Mouse (Mus musculus): Measurements from ENCODE around the gene Lyl1. TPM values are rescaled to one million over a fixed set of nuclear protein-coding genes. Genes with fewer than 3 reads are reported as not detected.
"Not testable (repeated sequence)": the region's sequence is repeated elsewhere in the genome, so short reads cannot be mapped to it uniquely, and the experiment has no call there.

Lyl1 gene
- polyA plus RNA-seq, 1 experiment from 2014 or later: 3.6 TPM

DNA sequence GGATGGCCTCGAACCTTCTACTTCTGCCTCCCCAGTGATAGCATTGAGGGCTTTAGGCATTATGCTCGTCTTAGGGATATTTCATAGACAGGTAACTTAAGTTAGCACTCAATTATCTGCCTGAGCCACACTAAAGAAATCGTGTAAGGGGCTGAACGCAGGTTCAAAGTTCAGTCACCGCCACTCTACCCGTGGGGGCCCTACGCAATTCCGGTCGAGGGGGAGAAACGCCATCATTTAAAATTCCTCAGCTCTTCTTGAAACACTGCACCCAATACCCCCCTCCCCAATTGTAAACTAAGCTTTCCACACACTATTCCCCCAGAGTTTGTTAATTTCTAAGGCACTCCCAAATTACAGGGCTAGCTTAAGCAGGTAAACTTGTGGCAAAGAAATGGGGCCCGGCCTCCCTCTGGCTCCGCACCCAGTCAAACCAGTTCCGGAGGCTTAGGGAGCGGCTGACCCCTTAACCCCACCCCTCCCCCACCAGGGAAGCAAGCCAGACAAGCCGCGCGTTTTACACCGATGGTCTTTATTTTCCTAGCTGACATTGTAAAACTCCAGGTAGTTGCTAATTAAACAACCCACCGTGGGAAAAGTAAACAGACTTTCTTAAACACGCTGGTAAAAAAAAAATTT lies 40.3 kb upstream of the Lyl1 start:
- ATAC-seq (ENCODE audit: low read depth): no peak
- Histone ChIP-seq H3K4me3 (peak overlapping the region; percentile 82), H3K9ac (peak overlapping the region; percentile 84), H3K27me3 (no peaks in the 10 kb centered on the region), H3K9me3 (no peaks in the 10 kb centered on the region), H3K4me1 (replicated peaks) (peaks cover 73% of the 10 kb centered on the region), H3K4me2 (peak overlapping the region; percentile 87), H3K27ac (replicated peaks) (peak overlapping the region; percentile 94), H3K36me3 (no peaks in the 10 kb centered on the region)
- under 1% methylated on average over 20 of the region's 20 CpGs for WGBS

DNA sequence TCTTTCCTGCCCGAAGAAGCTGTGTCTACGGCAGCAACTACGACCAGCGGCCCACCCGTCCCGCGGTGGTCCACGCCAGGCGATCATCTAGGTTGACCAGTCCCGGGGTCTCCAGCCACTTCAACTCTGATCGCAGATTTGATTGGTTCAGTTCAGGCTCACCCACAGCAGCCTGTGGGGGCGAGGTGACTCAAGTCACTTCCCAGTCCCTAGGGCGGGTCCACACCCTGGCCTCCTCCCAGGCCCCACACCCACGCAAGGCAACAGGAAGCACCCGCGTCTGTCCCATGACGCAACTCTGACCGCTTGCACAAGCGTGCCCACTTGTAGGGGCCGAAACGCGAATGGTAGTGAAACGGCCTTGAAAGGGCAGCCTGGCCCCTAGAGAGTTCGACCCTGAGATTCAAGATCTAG lies 39.8 kb upstream of the Lyl1 start:
- no peaks in the 10 kb centered on the region for H3K27me3 ChIP-seq
- no peaks in the 10 kb centered on the region for H3K9me3 ChIP-seq
- peak overlapping the region; percentile 84 for H3K9ac ChIP-seq
- H3K4me1 ChIP-seq (replicated peaks): peaks cover 73% of the 10 kb centered on the region
- no peak for ATAC-seq (ENCODE audit: low read depth)
- H3K4me3 ChIP-seq: peak overlapping the region; percentile 82
- WGBS: under 1% methylated on average over 24 of the region's 24 CpGs
- no peaks in the 10 kb centered on the region for H3K36me3 ChIP-seq
- peak overlapping the region; percentile 94 for H3K27ac ChIP-seq (replicated peaks)
- peak overlapping the region; percentile 87 for H3K4me2 ChIP-seq

DNA sequence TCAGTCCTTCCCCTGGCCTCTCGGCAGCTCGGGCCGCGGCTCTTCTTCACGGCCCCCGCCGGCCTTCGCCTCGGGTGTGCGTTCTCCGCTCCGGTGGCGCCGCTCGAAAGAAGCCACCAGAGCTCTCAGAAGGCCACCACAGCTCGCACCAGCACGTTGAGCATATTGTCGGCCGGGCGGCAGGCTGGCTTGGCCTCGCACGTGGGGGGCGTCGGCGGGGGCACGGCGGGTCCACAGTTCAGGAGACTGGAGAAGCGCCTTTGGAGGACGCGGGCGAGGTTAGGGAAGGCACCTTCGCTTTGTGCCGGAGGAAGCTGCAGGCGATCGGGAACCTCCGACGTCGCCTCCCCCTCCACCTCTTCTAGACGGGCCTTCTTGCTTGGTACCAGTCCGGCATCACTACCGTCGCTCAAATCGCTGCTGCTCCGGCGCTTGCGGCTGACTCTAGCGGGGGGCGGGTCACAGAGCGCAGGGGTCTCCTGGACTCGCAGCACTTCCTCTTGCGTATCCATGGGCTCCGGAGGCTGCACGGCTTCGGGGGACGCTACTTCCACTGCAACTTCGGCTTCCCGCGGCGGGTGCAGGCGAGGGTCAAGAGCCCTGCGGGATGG lies 39.2 kb upstream of the Lyl1 start:
- Histone ChIP-seq H3K4me2 (peak overlapping the region; percentile 87), H3K36me3 (no peaks in the 10 kb centered on the region), H3K27me3 (no peaks in the 10 kb centered on the region), H3K9ac (peak overlapping the region; percentile 84), H3K4me1 (replicated peaks) (peaks cover 73% of the 10 kb centered on the region), H3K9me3 (no peaks in the 10 kb centered on the region), H3K27ac (replicated peaks) (peak overlapping the region; percentile 94), H3K4me3 (peak overlapping the region; percentile 82)
- peak; percentile 16 for ATAC-seq (ENCODE audit: low read depth)
- under 1% methylated on average over 61 of the region's 61 CpGs for WGBS

DNA sequence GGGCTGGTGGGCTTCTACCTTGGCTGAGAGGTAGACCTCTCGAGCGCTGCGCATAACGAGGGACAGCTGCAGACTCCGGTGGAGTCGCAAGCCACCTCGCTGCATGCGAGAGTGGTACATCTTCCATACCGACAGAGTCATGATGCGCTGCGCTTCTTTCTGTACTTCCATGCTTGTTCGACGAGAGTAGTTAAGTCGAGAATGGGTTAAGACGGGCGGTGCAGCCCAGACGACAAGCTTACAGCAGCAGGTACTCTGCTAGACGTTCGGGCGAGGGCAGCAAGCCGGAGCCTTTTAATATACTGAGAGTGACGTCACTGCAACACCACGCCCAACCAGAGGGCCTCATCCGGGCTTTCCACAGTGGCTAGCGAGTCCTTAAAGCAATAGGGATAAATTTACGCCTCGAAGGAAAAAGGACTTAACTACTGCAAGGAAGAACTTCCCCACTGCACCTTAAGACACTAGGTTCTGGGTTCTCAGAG lies 38.6 kb upstream of the Lyl1 start, which contains the start of gene Ier2:
TSS of gene Ier2 (minus strand) at position 272 of the 485 bp plus-strand sequence.
- H3K36me3 ChIP-seq: no peaks in the 10 kb centered on the region
- under 1% methylated on average over 27 of the region's 27 CpGs for WGBS
- H3K4me2 ChIP-seq: peak within 1 kb of the TSS; percentile 87
- peak within 1 kb of the TSS; percentile 94 for H3K27ac ChIP-seq (replicated peaks)
- no peaks in the 10 kb centered on the region for H3K9me3 ChIP-seq
- peak within 1 kb of the TSS; percentile 84 for H3K9ac ChIP-seq
- H3K27me3 ChIP-seq: no peaks in the 10 kb centered on the region
- peak within 1 kb of the TSS; percentile 82 for H3K4me3 ChIP-seq
- peak; percentile 83 for ATAC-seq (ENCODE audit: low read depth)
- peaks cover 68% of the 10 kb centered on the region for H3K4me1 ChIP-seq (replicated peaks)

DNA sequence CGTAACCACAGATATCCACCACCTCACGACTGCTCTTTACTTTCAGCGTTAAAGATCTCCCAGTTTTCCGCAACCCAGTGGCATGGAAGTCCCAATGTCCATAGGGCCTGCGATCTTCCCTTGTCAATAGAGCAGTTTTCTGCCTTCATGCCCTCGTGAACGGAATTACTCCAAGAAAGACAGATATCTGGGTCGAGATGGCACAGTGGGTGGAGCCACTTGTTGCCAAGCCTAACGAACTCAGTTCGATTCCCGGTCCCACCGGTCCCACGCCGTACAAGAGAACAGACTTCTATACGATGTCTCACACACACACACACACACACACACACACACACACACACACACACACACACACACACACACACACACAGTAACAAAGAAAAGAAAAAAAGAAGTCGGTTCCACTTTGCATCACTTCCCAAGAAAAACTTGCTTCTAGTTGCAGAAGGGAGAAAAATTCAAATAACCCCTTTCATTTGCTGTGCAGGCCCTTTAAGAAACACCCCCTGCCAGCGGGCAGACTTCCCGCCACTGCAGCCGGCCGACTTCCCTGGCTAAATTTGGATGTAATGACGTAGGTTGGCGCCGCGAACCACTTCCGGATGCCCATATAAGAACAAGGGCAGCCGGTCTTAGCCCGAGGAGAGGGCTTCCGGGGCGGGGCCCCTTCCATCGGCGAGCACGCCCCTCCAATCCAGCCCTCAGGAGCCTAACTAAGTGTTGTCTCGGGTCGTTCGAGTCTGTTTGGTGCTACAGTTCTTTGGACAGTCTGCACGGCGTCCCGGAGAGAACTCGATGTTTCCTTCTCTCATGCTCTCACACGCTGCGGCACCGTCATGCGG lies 37.6 kb upstream of the Lyl1 start:
- peak overlapping the region; percentile 84 for H3K9ac ChIP-seq
- H3K27ac ChIP-seq (replicated peaks): peak overlapping the region; percentile 94
- no peaks in the 10 kb centered on the region for H3K9me3 ChIP-seq
- peak overlapping the region; percentile 82 for H3K4me3 ChIP-seq
- no peaks in the 10 kb centered on the region for H3K27me3 ChIP-seq
- peak overlapping the region; percentile 87 for H3K4me2 ChIP-seq
- H3K36me3 ChIP-seq: peaks cover 7% of the 10 kb centered on the region
- ATAC-seq (ENCODE audit: low read depth): peak; percentile 74
- WGBS: 3% methylated on average over 42 of the region's 43 CpGs
- peaks cover 61% of the 10 kb centered on the region for H3K4me1 ChIP-seq (replicated peaks)

DNA sequence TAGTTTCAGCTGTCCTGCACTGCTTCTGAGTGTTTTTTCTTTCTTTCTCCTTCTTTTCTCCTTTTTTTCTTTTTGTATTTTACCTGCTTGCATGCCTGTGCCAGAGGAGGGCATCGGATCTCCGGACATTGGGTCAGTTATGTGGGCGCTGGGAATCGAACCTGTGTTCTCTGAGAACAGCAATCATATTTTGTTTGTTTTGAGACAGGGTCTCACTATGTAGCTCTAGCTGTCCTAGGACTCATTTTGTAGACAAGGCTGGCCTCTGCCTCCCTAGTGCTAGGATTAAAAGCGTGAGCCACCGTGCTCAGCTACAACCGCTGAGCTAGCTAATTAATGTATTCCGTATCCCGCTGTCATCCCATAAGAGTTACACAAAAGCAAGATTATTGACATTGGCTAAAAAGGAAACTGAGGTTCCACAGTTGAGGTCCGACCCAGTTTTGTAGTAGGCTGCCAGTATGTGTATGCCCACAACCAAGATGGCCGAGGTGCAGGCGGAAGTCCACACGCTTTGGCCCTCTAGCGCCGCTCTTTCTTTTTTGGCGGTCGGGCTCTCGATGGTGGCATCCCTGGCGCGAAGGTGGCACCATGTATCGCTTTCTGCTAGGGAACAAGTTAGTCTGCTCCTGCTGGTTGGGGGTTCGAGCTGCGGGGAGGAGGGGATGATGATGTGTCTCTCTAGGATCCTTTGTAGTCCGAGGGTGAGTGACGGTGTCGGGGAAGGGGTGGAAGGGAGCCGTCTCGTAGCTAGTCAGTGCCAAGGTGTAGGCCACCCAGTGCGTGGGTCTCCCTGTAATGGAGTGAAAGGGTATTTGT lies 36.5 kb upstream of the Lyl1 start:
- Histone ChIP-seq H3K27me3 (no peaks in the 10 kb centered on the region), H3K4me2 (peak overlapping the region; percentile 87), H3K36me3 (peaks cover 13% of the 10 kb centered on the region), H3K4me3 (peak overlapping the region; percentile 82), H3K9ac (peak overlapping the region; percentile 74), H3K9me3 (no peaks in the 10 kb centered on the region), H3K27ac (replicated peaks) (peak overlapping the region; percentile 94), H3K4me1 (replicated peaks) (peaks cover 51% of the 10 kb centered on the region)
- WGBS: under 1% methylated on average over 29 of the region's 29 CpGs
- peak; percentile 53 for ATAC-seq (ENCODE audit: low read depth)

DNA sequence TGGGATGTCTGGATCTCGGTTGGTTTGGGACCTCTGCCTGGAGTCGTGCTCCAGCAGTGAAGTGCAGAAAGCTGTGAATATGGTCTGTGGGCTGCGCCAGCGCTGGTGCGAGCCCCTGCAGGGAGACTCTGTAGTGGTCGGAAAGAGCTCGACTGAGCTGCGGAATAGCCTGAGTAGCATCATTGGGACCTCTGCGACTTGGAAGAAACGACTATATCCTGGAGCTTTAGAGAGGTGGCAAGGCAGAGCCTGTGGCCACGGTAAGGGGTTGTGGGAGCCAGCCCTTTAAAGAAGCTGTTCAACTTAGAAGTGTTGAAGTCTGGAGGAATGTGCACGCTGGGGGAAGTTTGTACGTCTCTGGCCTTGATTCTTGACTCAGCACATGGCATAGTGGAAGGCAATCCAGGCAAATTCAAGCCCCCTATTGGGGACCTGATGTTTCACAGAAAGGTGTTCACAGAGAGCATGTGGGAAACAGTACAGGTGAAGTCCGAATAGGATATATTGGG lies 35.8 kb upstream of the Lyl1 start:
- Histone ChIP-seq H3K27me3 (no peaks in the 10 kb centered on the region), H3K9ac (peak overlapping the region; percentile 74), H3K4me2 (peak overlapping the region; percentile 87), H3K4me3 (peak overlapping the region; percentile 82), H3K4me1 (replicated peaks) (peaks cover 44% of the 10 kb centered on the region), H3K27ac (replicated peaks) (peak overlapping the region; percentile 94), H3K36me3 (peaks cover 19% of the 10 kb centered on the region), H3K9me3 (no peaks in the 10 kb centered on the region)
- ATAC-seq (ENCODE audit: low read depth): no peak; the same call in 1 of the 2 replicates
- 3% methylated on average over 14 of the region's 14 CpGs for WGBS

DNA sequence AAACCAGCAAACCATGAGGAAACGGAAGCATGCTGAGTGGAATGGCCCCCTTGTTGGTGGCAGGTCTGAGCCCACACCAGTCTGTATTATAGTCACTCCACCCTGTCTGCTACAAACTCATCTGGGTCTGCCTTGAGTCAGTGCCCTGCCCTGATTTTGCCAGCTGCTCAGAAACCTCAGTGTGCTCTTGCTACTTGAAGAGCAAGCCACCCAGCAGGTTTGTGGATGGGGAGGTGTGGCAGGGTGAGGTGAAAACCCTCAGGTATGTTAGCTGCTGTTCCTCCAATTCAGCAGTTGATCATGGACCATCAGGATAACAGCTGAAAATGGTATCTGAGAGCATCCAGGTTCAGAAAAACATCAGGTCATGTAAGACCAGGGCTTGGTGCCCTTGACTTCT lies 33.2 kb upstream of the Lyl1 start:
- Histone ChIP-seq H3K4me3 (no peak overlapping the region), H3K9me3 (no peaks in the 10 kb centered on the region), H3K27ac (replicated peaks) (no peak overlapping the region), H3K4me1 (replicated peaks) (peaks cover 23% of the 10 kb centered on the region), H3K9ac (no peak overlapping the region), H3K4me2 (no peak overlapping the region), H3K27me3 (no peaks in the 10 kb centered on the region), H3K36me3 (peaks cover 44% of the 10 kb centered on the region)
- no peak for ATAC-seq (ENCODE audit: low read depth)
- WGBS: 83% methylated on average over 1 of the region's 1 CpGs

DNA sequence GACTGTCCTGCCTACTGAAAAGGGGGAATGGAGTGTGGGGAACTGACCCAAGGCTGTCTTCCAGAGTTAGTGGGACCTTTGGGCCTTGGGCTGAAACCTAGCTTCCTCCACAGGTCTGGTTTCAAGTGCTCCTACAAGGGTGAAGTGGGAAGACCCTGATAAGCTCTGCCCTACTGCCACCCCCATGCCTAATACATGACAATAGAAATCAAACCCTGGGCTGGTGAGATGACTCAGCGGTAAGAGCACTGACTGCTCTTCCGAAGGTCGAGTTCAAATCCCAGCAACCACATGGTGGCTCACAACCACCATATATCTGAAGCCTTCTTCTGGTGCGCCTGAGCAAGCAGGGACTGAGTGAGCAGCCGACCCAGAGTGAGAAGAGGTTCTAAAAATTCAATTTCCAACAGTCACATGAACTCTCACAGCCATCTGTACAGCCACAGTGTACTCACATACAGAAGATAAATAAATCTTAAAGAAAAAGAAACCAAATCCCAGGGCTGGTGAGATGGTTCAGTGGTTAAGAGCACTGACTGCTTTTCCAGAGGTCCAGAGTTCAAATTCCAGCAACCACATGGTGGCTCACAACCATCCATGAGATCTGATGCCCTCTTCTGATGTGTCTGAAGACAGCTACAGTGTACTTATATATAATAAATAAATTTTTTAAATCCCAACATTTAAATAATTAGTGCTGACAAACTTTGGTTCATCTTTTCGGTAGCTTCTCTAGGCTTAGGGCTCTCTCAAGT lies 32.3 kb upstream of the Lyl1 start:
- no peak overlapping the region for H3K27ac ChIP-seq (replicated peaks)
- no peak for ATAC-seq (ENCODE audit: low read depth)
- WGBS: 82% methylated on average over 6 of the region's 6 CpGs

DNA sequence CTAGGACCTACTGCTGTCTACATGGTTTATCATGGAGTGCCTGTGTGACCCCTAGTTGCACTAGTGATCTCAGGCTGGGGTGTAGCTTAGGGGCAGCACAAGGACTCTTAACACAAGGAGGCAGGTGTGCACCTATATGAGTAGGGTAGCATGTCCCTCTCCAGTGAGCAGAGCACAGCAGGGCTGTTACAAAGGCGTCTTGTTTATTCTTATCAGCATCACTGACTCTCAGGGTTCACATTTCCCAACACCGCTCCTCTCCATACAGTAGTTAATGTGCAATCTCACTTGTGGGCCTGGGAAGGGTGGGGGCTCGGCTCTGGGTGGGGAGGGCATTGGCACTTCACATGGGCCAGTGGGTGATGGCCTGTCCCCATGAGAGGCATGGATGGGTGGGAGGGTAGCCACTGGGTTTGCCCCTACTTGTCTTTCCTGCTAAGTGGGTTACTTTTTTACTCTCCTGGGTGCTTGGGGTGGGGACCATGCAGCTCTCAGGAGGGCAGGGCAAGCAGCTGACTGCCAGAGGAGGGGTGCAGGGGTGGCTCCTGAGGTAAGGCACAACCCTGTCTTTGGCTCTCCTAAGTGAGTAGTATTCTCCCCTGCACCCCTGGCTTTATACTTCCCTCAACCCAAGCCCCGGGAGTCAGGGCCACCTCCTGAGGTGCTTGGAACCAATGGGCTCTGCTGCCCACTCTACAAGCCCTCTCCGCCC lies 30.8 kb upstream of the Lyl1 start:
- Histone ChIP-seq H3K4me1 (replicated peaks) (peaks cover 16% of the 10 kb centered on the region), H3K36me3 (peaks cover 65% of the 10 kb centered on the region)
- not testable (repeated sequence) for H3K27me3 ChIP-seq; H3K9me3 ChIP-seq; H3K4me3 ChIP-seq; H3K27ac ChIP-seq (replicated peaks); H3K4me2 ChIP-seq; H3K9ac ChIP-seq; ATAC-seq (ENCODE audit: low read depth)
- 93% methylated on average over 5 of the region's 5 CpGs for WGBS

More for the DNA sequence above, 32.3 kb upstream of the Lyl1 start:
- H3K4me2 ChIP-seq: no peak overlapping the region
- peaks cover 51% of the 10 kb centered on the region for H3K36me3 ChIP-seq
- no peaks in the 10 kb centered on the region for H3K27me3 ChIP-seq
- peaks cover 18% of the 10 kb centered on the region for H3K4me1 ChIP-seq (replicated peaks)
- no peaks in the 10 kb centered on the region for H3K9me3 ChIP-seq
- no peak overlapping the region for H3K9ac ChIP-seq
- H3K4me3 ChIP-seq: no peak overlapping the region
